Mouse (Mus musculus) liver, postnatal 0 days (tissue): Measurements from ENCODE around the gene Rnft2.

Experiments
- CTCF ChIP-seq: sonication (generic); IDR thresholded peaks from 2 replicates; pipeline ENCODE4 v1.5.1; 2016; ENCODE audit warnings: antibody characterized with exemption, low read depth
- EP300 ChIP-seq: IDR thresholded peaks from 2 replicates; pipeline ENCODE4 v1.6.1; 2016; ENCODE audit warnings: antibody characterized with exemption, low read depth, mild to moderate bottlenecking

DNA sequence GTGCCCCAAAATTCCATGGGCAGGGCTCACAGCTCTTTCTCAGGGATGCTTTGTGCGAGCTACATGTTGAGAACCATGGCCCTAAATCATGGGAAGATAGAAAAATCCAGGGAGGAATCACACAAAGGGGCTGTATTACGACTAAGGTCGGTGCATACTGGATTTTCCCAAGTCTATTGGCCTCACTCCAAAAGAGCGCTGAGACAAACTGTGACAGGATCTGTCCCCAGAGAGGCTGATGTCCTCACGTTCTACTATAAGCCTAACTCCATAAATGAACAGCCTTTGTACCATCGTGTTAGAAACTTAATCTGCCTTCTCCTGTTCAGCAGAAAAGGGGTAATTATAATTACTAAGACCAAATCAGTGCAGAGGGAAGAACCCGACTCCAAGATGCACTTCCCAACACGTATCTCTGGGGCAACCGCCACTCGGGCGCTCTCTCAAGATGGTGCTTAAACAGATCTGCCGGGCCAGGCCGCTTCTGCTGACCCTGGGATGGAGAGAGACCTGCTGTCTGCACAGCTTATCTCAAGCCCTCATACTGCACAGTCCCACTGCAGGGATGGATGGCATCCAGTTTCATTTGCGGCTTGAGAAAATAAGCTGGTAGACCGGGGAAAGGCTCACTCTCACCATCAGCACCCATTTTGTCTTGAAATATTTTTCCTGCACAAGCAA, 98.8 kb downstream of the Rnft2 start:
- TF ChIP-seq CTCF, result no peak
- no peak for TF ChIP-seq EP300
